Mouse (Mus musculus) heart, embryonic 10.5 days (tissue): Measurements from ENCODE around the gene Habp2. TPM values are rescaled to one million over a fixed set of nuclear protein-coding genes. Genes with fewer than 3 reads are reported as not detected.
A peak's percentile ranks its signal among the peaks of the same experiment; 100 is the strongest.

ENCODE experiments used
- DNase-seq: peaks from one replicate; pipeline ENCODE4 v3.0.0-alpha.2; 2017; ENCODE audit warnings: low spot score
- H3K27ac ChIP-seq: fragments of 300-500 bp; sonication (generic); 2 replicates; pipeline ENCODE4 v1.5.1; 2016; ENCODE audit warnings: mild to moderate bottlenecking
- H3K27me3 ChIP-seq: fragments of 300-500 bp; sonication (generic); 2 replicates; pipeline ENCODE4 v1.6.1; 2016; ENCODE audit warnings: mild to moderate bottlenecking; ENCODE audit not compliant: poor library complexity, insufficient read depth, severe bottlenecking
- H3K36me3 ChIP-seq: fragments of 300-500 bp; sonication (generic); 2 replicates; pipeline ENCODE4 v1.6.1; 2016; ENCODE audit warnings: mild to moderate bottlenecking, moderate library complexity
- H3K4me1 ChIP-seq: fragments of 300-500 bp; sonication (generic); 2 replicates; pipeline ENCODE4 v1.6.1; 2016; ENCODE audit warnings: mild to moderate bottlenecking
- H3K4me3 ChIP-seq: fragments of 300-500 bp; sonication (generic); 2 replicates; pipeline ENCODE4 v1.5.1; 2016; ENCODE audit warnings: mild to moderate bottlenecking, moderate library complexity
- H3K9me3 ChIP-seq: fragments of 300-500 bp; sonication (generic); 2 replicates; pipeline ENCODE4 v1.6.1; 2016; ENCODE audit warnings: mild to moderate bottlenecking, moderate library complexity
- WGBS: fragments of 180-500 bp; shearing (Covaris S2); methylation state at CpG from one replicate; pipeline ENCODE4 v1.1.7; 2016; 5-methylcytosine and 5-hydroxymethylcytosine counted together
- polyA plus RNA-seq: library from polyadenylated mRNA; unstranded; fragments of >200 nt; fragmentation: Nextera tagmentation; extraction: Ambion mirVana; gene quantifications from 2 replicates; pipeline ENCODE4 v1.2.1, GENCODE M21; 2016

Habp2 gene
- 0.87 and 19.6 TPM in 2 replicates for polyA plus RNA-seq

DNA sequence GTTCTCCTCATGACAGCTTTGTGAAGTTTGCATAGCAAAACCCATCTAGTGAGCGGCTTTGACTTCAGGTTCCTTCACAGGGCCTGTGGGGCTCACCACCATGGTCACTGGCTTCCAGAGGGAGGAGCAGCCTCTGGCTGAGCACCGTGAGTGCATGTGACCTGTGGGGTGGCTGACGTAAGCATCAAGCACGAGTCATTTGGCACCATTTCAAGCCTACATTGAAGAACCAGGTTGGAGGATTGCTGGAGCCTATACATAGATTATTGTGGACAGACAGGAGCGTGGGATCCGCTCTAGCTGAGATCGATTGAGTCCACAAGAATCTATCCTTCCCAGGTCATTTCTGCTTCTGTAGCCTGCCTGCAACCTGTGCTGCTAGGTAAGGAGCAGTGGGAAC is at the start of gene Habp2:
Gene Habp2, plus strand, starts transcription at position 272 of the 400 bp plus-strand sequence.
- no peak for DNase-seq
- 84% methylated on average over 7 of the region's 7 CpGs for WGBS
- no peaks in the 10 kb centered on the region for H3K36me3 ChIP-seq
- no peaks in the 10 kb centered on the region for H3K9me3 ChIP-seq
- H3K4me1 ChIP-seq: no peaks in the 10 kb centered on the region
- peaks cover 12% of the 10 kb centered on the region for H3K27me3 ChIP-seq
- no peak within 1 kb of the TSS for H3K4me3 ChIP-seq
- H3K27ac ChIP-seq: no peak within 1 kb of the TSS

DNA sequence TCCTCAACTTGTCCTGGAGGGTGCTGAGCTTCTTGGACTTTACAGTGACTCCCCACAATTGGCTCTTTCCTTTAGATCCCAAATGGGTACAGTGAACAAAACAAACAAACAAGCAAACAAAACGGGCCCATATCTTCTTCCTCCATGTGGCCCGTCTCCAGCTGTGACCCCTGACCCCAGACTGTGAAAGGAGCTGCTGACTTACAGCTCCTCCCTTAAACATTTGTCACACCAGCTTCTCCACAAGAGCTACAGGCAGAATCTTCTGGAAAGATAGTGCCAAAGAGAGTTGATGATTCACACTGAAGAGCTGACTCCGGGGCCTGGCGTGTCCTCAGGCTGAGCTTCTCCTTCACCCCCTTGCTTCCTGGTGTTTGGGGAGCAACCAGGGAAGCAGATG is 48.4 kb upstream of the Habp2 start:
- no peak for DNase-seq
- Histone ChIP-seq H3K4me3 (no peak overlapping the region), H3K27ac (no peak overlapping the region), H3K36me3 (no peaks in the 10 kb centered on the region), H3K9me3 (no peaks in the 10 kb centered on the region), H3K4me1 (no peaks in the 10 kb centered on the region), H3K27me3 (no peaks in the 10 kb centered on the region)
- 47% methylated on average over 4 of the region's 4 CpGs for WGBS

DNA sequence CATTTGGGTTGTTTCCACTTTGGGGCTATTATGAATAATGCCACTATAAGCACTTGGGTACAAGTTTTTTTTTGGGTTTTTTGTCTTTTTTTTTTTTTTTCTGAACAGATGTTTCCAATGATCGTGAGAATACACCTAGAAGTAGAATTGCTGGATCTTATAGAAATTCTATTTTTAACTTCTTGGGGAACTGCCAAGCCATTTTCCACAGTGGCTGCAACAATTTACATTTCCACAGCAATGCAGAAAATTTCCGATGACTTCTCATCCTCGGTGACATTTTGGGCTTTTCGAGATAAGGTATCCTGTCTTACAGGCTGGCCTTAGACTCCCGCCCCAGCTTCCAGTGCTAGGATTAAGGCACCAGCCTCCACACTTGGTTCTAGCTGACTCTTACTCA is 41.7 kb upstream of the Habp2 start:
- Histone ChIP-seq H3K4me3 (no peak overlapping the region), H3K27ac (no peak overlapping the region), H3K36me3 (no peaks in the 10 kb centered on the region), H3K9me3 (no peaks in the 10 kb centered on the region), H3K4me1 (no peaks in the 10 kb centered on the region), H3K27me3 (no peaks in the 10 kb centered on the region)
- WGBS: 73% methylated on average over 5 of the region's 5 CpGs
- DNase-seq: no peak

DNA sequence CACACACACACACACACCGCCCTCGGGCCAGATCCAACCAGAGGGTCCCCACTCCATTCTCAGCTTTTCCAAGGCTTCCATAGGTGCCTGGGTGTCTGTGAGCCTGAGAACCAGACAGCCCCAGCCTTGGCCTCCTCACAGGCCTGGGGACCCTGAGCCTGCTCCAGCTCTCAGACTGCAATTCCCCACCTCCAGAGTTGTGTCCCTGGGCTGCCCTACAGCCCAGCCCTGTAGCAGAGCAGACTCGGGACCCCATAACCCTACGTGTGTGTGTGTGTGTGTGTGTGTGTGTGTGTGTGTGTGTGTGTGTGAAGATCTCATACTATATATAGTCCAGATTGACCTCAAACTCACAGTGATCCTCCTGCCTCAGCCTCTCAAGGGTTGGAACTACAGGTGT is 34.1 kb upstream of the Habp2 start:
- no peak for DNase-seq
- H3K27me3 ChIP-seq: peaks cover 12% of the 10 kb centered on the region; the same call in 1 of the 2 replicates
- no peak overlapping the region for H3K27ac ChIP-seq
- H3K9me3 ChIP-seq: no peaks in the 10 kb centered on the region
- 74% methylated on average over 4 of the region's 4 CpGs for WGBS
- peaks cover 8% of the 10 kb centered on the region; the same call in 1 of the 2 replicates for H3K4me1 ChIP-seq
- no peak overlapping the region for H3K4me3 ChIP-seq
- H3K36me3 ChIP-seq: no peaks in the 10 kb centered on the region

DNA sequence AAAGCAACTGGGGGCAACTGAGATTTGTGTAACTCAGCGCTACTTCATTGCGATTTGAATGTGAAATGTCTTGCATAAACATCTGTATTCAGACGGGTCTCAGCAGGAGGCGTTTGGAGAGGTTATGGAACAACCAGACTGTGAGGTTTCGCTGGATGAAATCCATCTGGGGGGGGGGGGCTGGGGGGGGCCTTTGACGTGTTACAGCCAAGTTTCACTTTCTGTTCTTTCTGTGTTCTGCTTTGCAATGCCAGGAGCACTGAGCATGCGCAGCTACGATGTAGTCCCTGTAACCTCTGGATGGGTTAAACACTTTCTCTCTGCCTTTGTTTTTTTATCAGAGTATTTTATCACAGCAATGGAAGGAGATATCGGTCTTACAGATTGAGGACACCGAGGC is 33.7 kb upstream of the Habp2 start:
- Histone ChIP-seq H3K36me3 (no peaks in the 10 kb centered on the region), H3K27me3 (peaks cover 12% of the 10 kb centered on the region; the same call in 1 of the 2 replicates), H3K4me3 (no peak overlapping the region), H3K9me3 (no peaks in the 10 kb centered on the region), H3K27ac (no peak overlapping the region), H3K4me1 (peaks cover 8% of the 10 kb centered on the region; the same call in 1 of the 2 replicates)
- WGBS: 82% methylated on average over 10 of the region's 10 CpGs
- DNase-seq: no peak

DNA sequence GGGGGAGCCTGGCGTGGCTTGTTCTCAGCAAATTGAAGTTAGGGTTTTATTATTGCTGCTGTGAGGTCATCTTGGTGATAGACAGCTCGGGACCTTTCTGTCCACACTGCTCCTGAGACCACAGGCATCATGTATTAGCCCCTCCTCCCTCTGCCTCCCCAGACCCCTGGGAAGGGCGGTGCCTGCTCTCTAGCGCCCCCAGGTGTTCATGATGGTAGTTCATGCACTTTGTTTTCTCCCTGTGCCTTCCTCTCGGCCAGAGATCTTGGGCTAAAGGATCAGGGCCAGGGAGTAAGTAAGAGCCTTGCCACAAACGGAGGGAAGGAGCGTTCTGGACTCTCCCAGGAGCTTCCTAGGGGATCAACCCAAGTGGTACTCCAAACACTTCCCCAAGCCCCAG is 32.2 kb upstream of the Habp2 start:
- Histone ChIP-seq H3K9me3 (no peaks in the 10 kb centered on the region), H3K27ac (no peak overlapping the region), H3K27me3 (peaks cover 12% of the 10 kb centered on the region; the same call in 1 of the 2 replicates), H3K4me3 (no peak overlapping the region), H3K36me3 (no peaks in the 10 kb centered on the region), H3K4me1 (peaks cover 8% of the 10 kb centered on the region; the same call in 1 of the 2 replicates)
- WGBS: 48% methylated on average over 7 of the region's 7 CpGs
- no peak for DNase-seq

DNA sequence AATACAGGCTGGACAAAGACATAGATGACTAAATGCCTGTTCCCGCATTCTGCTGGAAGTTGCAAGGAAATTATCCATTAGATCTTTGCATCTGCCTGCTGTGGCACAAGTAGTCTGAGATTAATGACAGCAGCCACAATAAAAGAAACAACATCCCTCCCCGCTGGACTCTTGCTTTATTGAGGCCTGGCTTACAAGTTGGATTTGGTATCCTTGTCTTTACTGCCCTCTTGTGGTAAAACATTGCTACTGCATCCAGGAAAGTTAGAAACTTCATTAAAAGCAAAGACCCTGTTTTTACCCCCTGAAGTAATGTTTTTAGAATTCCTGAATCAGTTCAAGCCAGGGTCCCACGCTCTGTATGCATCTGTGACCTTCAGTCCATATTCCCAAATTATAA is 31.4 kb upstream of the Habp2 start:
- Histone ChIP-seq H3K4me3 (no peak overlapping the region), H3K27ac (no peak overlapping the region), H3K4me1 (peaks cover 8% of the 10 kb centered on the region; the same call in 1 of the 2 replicates), H3K9me3 (no peaks in the 10 kb centered on the region), H3K36me3 (no peaks in the 10 kb centered on the region), H3K27me3 (peaks cover 10% of the 10 kb centered on the region; the same call in 1 of the 2 replicates)
- WGBS: 43% methylated on average over 3 of the region's 3 CpGs
- no peak for DNase-seq

DNA sequence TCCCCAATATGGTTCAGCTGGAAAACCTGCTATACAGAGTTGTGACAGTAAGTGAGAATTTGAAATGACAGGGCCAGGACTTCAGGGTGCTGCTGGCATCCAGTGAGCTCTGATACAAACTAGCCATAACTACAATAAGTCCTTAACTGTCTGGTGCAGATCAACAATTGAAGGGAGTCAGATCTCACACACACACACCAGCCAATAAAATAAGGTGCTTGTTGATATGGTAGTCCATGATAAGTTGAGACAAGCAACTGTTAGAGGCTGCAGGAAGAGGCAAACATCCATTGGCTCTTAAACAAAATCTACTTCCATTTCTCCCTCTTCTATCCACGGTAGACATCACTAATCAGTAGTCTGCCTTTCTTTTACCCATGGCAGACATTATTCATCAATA is 30.7 kb upstream of the Habp2 start:
- no peak overlapping the region for H3K4me3 ChIP-seq
- peaks cover 2% of the 10 kb centered on the region; the same call in 1 of the 2 replicates for H3K27me3 ChIP-seq
- no peaks in the 10 kb centered on the region for H3K36me3 ChIP-seq
- H3K4me1 ChIP-seq: peaks cover 8% of the 10 kb centered on the region; the same call in 1 of the 2 replicates
- DNase-seq: no peak
- no peak overlapping the region for H3K27ac ChIP-seq
- no peaks in the 10 kb centered on the region for H3K9me3 ChIP-seq
- 58% methylated on average over 1 of the region's 1 CpGs for WGBS

DNA sequence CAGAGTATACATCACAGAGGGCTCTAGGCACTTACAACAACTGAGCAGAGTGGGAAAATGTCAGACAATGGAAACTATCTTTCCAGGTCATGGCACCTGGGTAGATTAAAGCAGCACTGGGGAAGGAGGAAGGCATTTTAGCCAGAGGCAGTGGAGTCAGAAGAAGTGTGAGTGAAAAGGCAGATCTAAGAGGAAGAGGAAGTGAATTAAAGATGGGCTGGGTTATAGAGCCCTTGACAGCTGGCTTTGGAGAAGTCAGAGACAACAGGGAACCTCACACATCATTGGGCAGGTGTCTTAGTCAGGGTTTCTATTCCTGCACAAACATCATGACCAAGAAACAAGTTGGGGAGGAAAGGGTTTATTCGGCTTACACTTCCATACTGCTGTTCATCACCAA is 30.2 kb upstream of the Habp2 start:
- WGBS: 88% methylated on average over 1 of the region's 1 CpGs
- DNase-seq: no peak
- Histone ChIP-seq H3K27ac (no peak overlapping the region), H3K4me1 (peaks cover 3% of the 10 kb centered on the region; the same call in 1 of the 2 replicates), H3K4me3 (no peak overlapping the region), H3K9me3 (no peaks in the 10 kb centered on the region), H3K36me3 (no peaks in the 10 kb centered on the region), H3K27me3 (no peaks in the 10 kb centered on the region)

DNA sequence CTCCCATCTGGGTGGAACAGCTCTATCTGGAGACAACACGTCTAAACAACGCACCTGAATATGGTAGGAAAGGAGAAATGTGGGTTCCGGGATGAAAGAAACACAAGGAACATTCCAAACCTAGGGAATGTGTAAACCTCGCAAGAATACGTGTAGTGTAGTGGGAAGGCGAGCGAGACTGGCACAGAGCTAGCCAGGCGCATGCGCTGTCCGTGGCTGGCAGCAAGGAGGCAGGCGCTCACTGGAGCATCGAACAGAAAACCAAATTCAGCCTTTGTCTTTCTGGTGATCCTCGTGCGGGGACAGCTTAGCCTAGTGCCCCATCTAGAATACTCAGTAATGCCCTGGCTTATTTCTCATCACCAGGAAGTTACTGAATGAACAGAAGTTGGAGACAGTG is 23.2 kb upstream of the Habp2 start:
- 0 out of 2 replicates have a peak, but pooled peaks cover 6% of the 10 kb centered on the region for H3K27me3 ChIP-seq
- no peak overlapping the region for H3K4me3 ChIP-seq
- DNase-seq: no peak
- H3K36me3 ChIP-seq: no peaks in the 10 kb centered on the region
- H3K27ac ChIP-seq: peak overlapping the region; percentile 59
- 72% methylated on average over 14 of the region's 14 CpGs for WGBS
- peaks cover 38% of the 10 kb centered on the region for H3K4me1 ChIP-seq
- H3K9me3 ChIP-seq: no peaks in the 10 kb centered on the region

DNA sequence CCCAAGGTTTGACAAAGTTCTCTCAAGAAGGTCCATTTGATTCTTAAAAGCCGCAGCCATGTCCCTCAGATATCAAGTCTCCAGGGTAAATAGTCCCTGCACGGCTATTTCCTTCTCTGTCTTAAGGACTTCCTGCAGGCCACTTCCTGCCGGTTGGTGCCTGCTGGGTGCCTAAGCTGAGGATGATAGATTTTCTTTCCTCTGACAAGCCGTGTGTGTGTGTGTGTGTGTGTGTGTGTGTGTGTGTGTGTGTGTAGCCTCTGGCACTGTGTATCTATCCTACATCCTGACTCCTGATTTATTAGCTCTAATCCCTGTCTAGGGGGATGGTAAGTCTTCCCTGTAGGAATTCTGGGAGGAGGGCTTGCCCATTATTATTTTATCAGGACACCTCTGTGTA is 22.8 kb upstream of the Habp2 start:
- no peak for DNase-seq
- Histone ChIP-seq H3K27ac (peak overlapping the region; percentile 59), H3K4me3 (no peak overlapping the region), H3K27me3 (0 out of 2 replicates have a peak, but pooled peaks cover 6% of the 10 kb centered on the region), H3K36me3 (no peaks in the 10 kb centered on the region), H3K9me3 (no peaks in the 10 kb centered on the region), H3K4me1 (peaks cover 38% of the 10 kb centered on the region)
- WGBS: 44% methylated on average over 4 of the region's 4 CpGs

DNA sequence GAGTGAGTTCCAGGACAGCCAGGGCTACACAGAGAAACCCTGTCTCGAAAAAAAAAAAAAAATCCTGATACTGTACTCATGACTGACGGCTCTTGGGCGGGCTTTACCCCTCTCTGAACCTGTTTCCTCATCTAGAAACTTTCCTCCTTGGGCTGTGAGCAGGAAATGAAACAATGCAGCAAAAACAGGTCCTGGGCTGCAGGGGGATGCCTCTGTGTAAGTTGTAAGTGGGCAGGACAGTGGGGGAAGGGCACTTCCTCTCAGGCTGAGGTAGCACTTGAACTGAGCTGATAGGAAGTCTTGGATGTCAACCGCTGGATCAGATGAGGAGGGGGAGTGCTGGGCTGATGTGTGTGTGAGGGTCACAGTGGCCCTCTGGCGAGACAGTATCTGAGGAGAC is 21.8 kb upstream of the Habp2 start:
- no peak for DNase-seq
- H3K4me1 ChIP-seq: peaks cover 38% of the 10 kb centered on the region
- H3K27me3 ChIP-seq: peaks cover 6% of the 10 kb centered on the region; the same call in 1 of the 2 replicates
- WGBS: 40% methylated on average over 5 of the region's 5 CpGs
- peak overlapping the region; percentile 17; the same call in 1 of the 2 replicates for H3K27ac ChIP-seq
- no peak overlapping the region for H3K4me3 ChIP-seq
- no peaks in the 10 kb centered on the region for H3K9me3 ChIP-seq
- no peaks in the 10 kb centered on the region for H3K36me3 ChIP-seq

DNA sequence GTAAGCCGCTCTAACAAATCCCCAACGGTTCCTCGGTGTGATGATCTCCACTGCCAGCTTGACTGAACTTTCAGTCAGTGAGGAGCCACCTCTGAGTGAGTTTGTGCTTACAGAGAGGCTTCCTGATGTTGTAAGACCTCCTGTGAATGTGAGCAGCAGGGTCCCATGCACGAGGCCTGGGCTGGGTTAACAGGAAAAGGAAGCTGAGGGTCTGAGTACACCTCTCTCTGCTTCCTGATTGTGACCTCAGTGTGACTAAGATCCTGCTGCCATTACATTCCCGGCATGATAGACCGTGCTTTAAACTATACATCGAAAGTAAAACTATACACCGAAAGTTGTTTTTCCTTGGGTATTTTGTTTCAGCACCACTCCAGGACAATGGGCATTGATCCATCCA is 14.9 kb upstream of the Habp2 start:
- no peak overlapping the region for H3K27ac ChIP-seq
- H3K4me1 ChIP-seq: peaks cover 20% of the 10 kb centered on the region
- no peaks in the 10 kb centered on the region for H3K36me3 ChIP-seq
- H3K4me3 ChIP-seq: no peak overlapping the region
- no peaks in the 10 kb centered on the region for H3K9me3 ChIP-seq
- WGBS: 81% methylated on average over 8 of the region's 8 CpGs
- peaks cover 17% of the 10 kb centered on the region; the same call in 1 of the 2 replicates for H3K27me3 ChIP-seq
- no peak for DNase-seq
